In genomic region chr6:29735689-29736451, GRCm38 (mm10) we compare ENCODE assay signal across 7 mouse cellular contexts. TPM values are rescaled to one million over a fixed set of nuclear protein-coding genes. Genes with fewer than 3 reads are reported as not detected.
DNase-seq lines count a peak whose midpoint lies in the region; ATAC-seq and TF ChIP-seq lines count a peak whose summit lies in the region.

No protein-coding gene starts in this region.

- H3K9ac ChIP-seq in MEL (ENCODE audit: control insufficient read depth, low read depth, low read length, poor library complexity, severe bottlenecking), result peak overlapping the region; percentile 97
- H3K9ac ChIP-seq in forebrain, embryonic 12.5 days, result peak overlapping the region; percentile 96

- H3K9me3 ChIP-seq in MEL (replicated peaks; ENCODE audit: insufficient read depth, low read length), result no peaks in the 10 kb centered on the region
- H3K9me3 ChIP-seq in forebrain, embryonic 12.5 days, result no peaks in the 10 kb centered on the region
- H3K9me3 ChIP-seq in limb, embryonic 10.5 days (replicated peaks), result no peaks in the 10 kb centered on the region

- peak; percentile 84 for ATAC-seq in forebrain, embryonic 12.5 days (ENCODE audit: low FRiP score)

- peak; percentile 73 for DNase-seq in MEL (ENCODE audit: low read depth, low spot score)
- peak; percentile 79 for DNase-seq in adrenal gland, postnatal 10 days
- DNase-seq in heart, postnatal 36 days, result peak; percentile 55 to 72
- peak; percentile 84 for DNase-seq in limb, embryonic 10.5 days (ENCODE audit: low spot score)
- DNase-seq in mesoderm, embryonic 11.5 days (ENCODE audit: low read depth, low spot score), result peak; percentile 71
- peak; percentile 79 for DNase-seq in testis, postnatal 10 days (ENCODE audit: low spot score)

- peaks cover 26% of the 10 kb centered on the region for H3K79me2 ChIP-seq in MEL (ENCODE audit: control insufficient read depth, insufficient read depth, low read length, poor library complexity)

- H3K4me3 ChIP-seq in MEL (ENCODE audit: control insufficient read depth in 1 of 2, insufficient read depth in 1 of 2, low read depth in 2 of 2, low read length in 2 of 2), result peak overlapping the region; percentile 68 to 89
- peak overlapping the region; percentile 94 for H3K4me3 ChIP-seq in forebrain, embryonic 12.5 days (replicated peaks)
- H3K4me3 ChIP-seq in limb, embryonic 10.5 days, result peak overlapping the region; percentile 96

- TF ChIP-seq EP300 in MEL (IDR thresholded peaks at IDR 0.05; ENCODE audit: low read depth in 1 of 2, low read length in 2 of 2), result no peak

- H3K4me1 ChIP-seq in MEL (ENCODE audit: control insufficient read depth in 1 of 2, insufficient read depth in 2 of 2, low read length in 2 of 2), result peaks cover 2 to 22% of the 10 kb centered on the region in 2 experiments
- peaks cover 16% of the 10 kb centered on the region for H3K4me1 ChIP-seq in forebrain, embryonic 12.5 days
- peaks cover 37% of the 10 kb centered on the region for H3K4me1 ChIP-seq in limb, embryonic 10.5 days

- intact Hi-C loops in heart, postnatal 36 days (cut with DNase I), result loop anchor here (2.0 kb wide), 1 partner anchor 33 kb away; the partner anchor contains the start of gene Ahcyl2

- H3K36me3 ChIP-seq in MEL (ENCODE audit: control insufficient read depth in 1 of 2, insufficient read depth in 2 of 2, low read length in 2 of 2), result peaks cover 0 to 15% of the 10 kb centered on the region in 2 experiments; a peak in 2 of 4 replicates
- peaks cover 10% of the 10 kb centered on the region; the same call in 1 of the 2 replicates for H3K36me3 ChIP-seq in forebrain, embryonic 12.5 days (replicated peaks)
- peaks cover 28% of the 10 kb centered on the region for H3K36me3 ChIP-seq in limb, embryonic 10.5 days

- H3K27ac ChIP-seq in MEL (ENCODE audit: control insufficient read depth, low read depth, low read length), result peak overlapping the region; percentile 10
- peak overlapping the region; percentile 93 for H3K27ac ChIP-seq in forebrain, embryonic 12.5 days
- H3K27ac ChIP-seq in limb, embryonic 10.5 days, result peak overlapping the region; percentile 100

- no peak for TF ChIP-seq CTCF in MEL (IDR thresholded peaks at IDR 0.05 in 2 of 3, conservative IDR thresholded peaks at IDR 0.05 in 1 of 3; ENCODE audit: control insufficient read depth in 1 of 3, insufficient read depth in 1 of 3, low read depth in 2 of 3, low read length in 3 of 3, poor library complexity in 1 of 3, severe bottlenecking in 1 of 3)

- TF ChIP-seq RAD21 in MEL (IDR thresholded peaks at IDR 0.05; ENCODE audit: low read depth, low read length), result no peak

- peak; percentile 37 to 41 for TF ChIP-seq POLR2A in MEL (IDR thresholded peaks at IDR 0.05; ENCODE audit: control insufficient read depth in 1 of 2, insufficient read depth in 1 of 2, low read depth in 1 of 2, low read length in 2 of 2, poor library complexity in 1 of 2)

- WGBS in forebrain, embryonic 12.5 days, result under 1% methylated on average over 74 of the region's 75 CpGs
- under 1% methylated on average over 75 of the region's 75 CpGs for WGBS in limb, embryonic 10.5 days

- no peaks in the 10 kb centered on the region for H3K27me3 ChIP-seq in MEL (ENCODE audit: control insufficient read depth in 1 of 2, insufficient read depth in 2 of 2, low read length in 2 of 2)
- H3K27me3 ChIP-seq in forebrain, embryonic 12.5 days, result no peaks in the 10 kb centered on the region
- H3K27me3 ChIP-seq in limb, embryonic 10.5 days (ENCODE audit: low read depth, poor library complexity, severe bottlenecking), result no peaks in the 10 kb centered on the region

- H3K4me2 ChIP-seq in forebrain, embryonic 12.5 days, result peak overlapping the region; percentile 65

TF ChIP-seq in MEL, 35 proteins besides CTCF, POLR2A, EP300 and RAD21:
- TF ChIP-seq USF2 (IDR thresholded peaks at IDR 0.05; ENCODE audit: borderline replicate concordance in 1 of 2, insufficient read depth in 1 of 2, low read depth in 1 of 2, low read length in 2 of 2) (no peak), MEF2A (IDR thresholded peaks at IDR 0.05; ENCODE audit: extremely low read depth, insufficient replicate concordance, low read depth, low read length, poor library complexity, severe bottlenecking) (no peak), SIN3A (IDR thresholded peaks at IDR 0.05; ENCODE audit: low read length) (peak; percentile 25), POLR2AphosphoS2 (IDR thresholded peaks at IDR 0.05; ENCODE audit: low read length) (no peak), ZC3H11A (IDR thresholded peaks at IDR 0.05; ENCODE audit: low read depth, low read length) (no peak), MAZ (IDR thresholded peaks at IDR 0.05; ENCODE audit: low read depth, low read length) (peak; percentile 62; the same call in 1 of the 2 replicates), NRF1 (IDR thresholded peaks at IDR 0.05; ENCODE audit: insufficient read depth, low read depth, low read length, poor library complexity, severe bottlenecking) (no peak), UBTF (IDR thresholded peaks at IDR 0.05; ENCODE audit: borderline replicate concordance, insufficient read depth, low read depth, low read length) (no peak), SMC3 (IDR thresholded peaks at IDR 0.05; ENCODE audit: low read depth, low read length) (no peak), MAFK (IDR thresholded peaks at IDR 0.05; ENCODE audit: borderline replicate concordance, low read depth, low read length) (peak; percentile 86), HCFC1 (IDR thresholded peaks at IDR 0.05; ENCODE audit: low read depth, low read length) (0 out of 2 replicates have a peak, but pooled peaks have one; percentile 20), MXI1 (IDR thresholded peaks at IDR 0.05; ENCODE audit: low read depth, low read length) (peak; percentile 53), GABPA (IDR thresholded peaks at IDR 0.05; ENCODE audit: low read depth, low read length) (no peak), MYB (IDR thresholded peaks at IDR 0.05; ENCODE audit: low read depth, low read length) (no peak), TCF12 (IDR thresholded peaks at IDR 0.05; ENCODE audit: low read depth, low read length) (0 out of 2 replicates have a peak, but pooled peaks have one; percentile 33), E2F4 (IDR thresholded peaks at IDR 0.05; ENCODE audit: borderline replicate concordance, low read depth, low read length) (no peak)

RNA-seq across cellular contexts. Expression of gene Smo, which starts 0.6 kb away (rescaled TPM):
- total RNA-seq in MEL (2012; rRNA removed), result 52.0 and 62.6 TPM in 2 replicates
- 10 to 100 TPM in 1 of 2 experiments, not detected in 1; 83.7 TPM for polyA plus RNA-seq in MEL (2012; ENCODE audit: insufficient read depth in 1 of 2, insufficient read length in 2 of 2, low read depth in 1 of 2, low replicate concordance in 2 of 2, missing spikeins in 1 of 2)
- total RNA-seq in adrenal gland, postnatal 10 days (2021), result 10 to 100 TPM; 47.3 to 51.7 TPM
- polyA plus RNA-seq in forebrain, embryonic 12.5 days (2016; fragmentation: Nextera tagmentation; extraction: Ambion mirVana), result 45.1 and 48.4 TPM in 2 replicates
- 10 to 100 TPM in 1 of 2 experiments, 1 to 10 TPM in 1; 9.0 to 10.0 TPM for total RNA-seq in heart, postnatal 36 days (2021)
- 67.6 and 69.3 TPM in 2 replicates for polyA plus RNA-seq in limb, embryonic 10.5 days (2016; fragmentation: Nextera tagmentation; extraction: Ambion mirVana)

RNA-seq across cellular contexts. Expression of gene Ahcyl2, which starts 31.9 kb away (rescaled TPM):
- total RNA-seq in MEL (2012; rRNA removed), result 14.5 and 17.0 TPM in 2 replicates
- polyA plus RNA-seq in MEL (2012; ENCODE audit: insufficient read depth in 1 of 2, insufficient read length in 2 of 2, low read depth in 1 of 2, low replicate concordance in 2 of 2, missing spikeins in 1 of 2), result 10 to 100 TPM in 1 of 2 experiments, not detected in 1; 16.9 TPM
- total RNA-seq in adrenal gland, postnatal 10 days (2021), result 10 to 100 TPM; 72.1 to 79.0 TPM
- 14.7 and 18.6 TPM in 2 replicates for polyA plus RNA-seq in forebrain, embryonic 12.5 days (2016; fragmentation: Nextera tagmentation; extraction: Ambion mirVana)
- total RNA-seq in heart, postnatal 36 days (2021), result 10 to 100 TPM; 16.2 to 16.3 TPM
- polyA plus RNA-seq in limb, embryonic 10.5 days (2016; fragmentation: Nextera tagmentation; extraction: Ambion mirVana), result 14.1 and 15.9 TPM in 2 replicates

RNA-seq across cellular contexts. Expression of gene Tspan33, which starts 41.8 kb away (rescaled TPM):
- total RNA-seq in MEL (2012; rRNA removed), result 20.6 and 41.7 TPM in 2 replicates
- 10 to 100 TPM in 1 of 2 experiments, not detected in 1; 64.5 TPM for polyA plus RNA-seq in MEL (2012; ENCODE audit: insufficient read depth in 1 of 2, insufficient read length in 2 of 2, low read depth in 1 of 2, low replicate concordance in 2 of 2, missing spikeins in 1 of 2)
- total RNA-seq in adrenal gland, postnatal 10 days (2021), result 1 to 10 TPM; 7.3 to 8.0 TPM
- polyA plus RNA-seq in forebrain, embryonic 12.5 days (2016; fragmentation: Nextera tagmentation; extraction: Ambion mirVana), result 8.6 and 9.2 TPM in 2 replicates
- total RNA-seq in heart, postnatal 36 days (2021), result 1 to 10 TPM; 1.2 to 1.5 TPM
- polyA plus RNA-seq in limb, embryonic 10.5 days (2016; fragmentation: Nextera tagmentation; extraction: Ambion mirVana), result 6.7 and 7.0 TPM in 2 replicates

Comparison
In these comparisons a context has a peak if more than half of its experiments do, and no peak if none do; other contexts are left out.
1. Peak in every context shown above with its lines: DNase-seq, ATAC-seq, H3K4me3 ChIP-seq and H3K27ac ChIP-seq.
2. H3K27ac ChIP-seq: peak in every context shown above with its lines; median percentile 100 in limb, embryonic 10.5 days; 93 in forebrain, embryonic 12.5 days; 10 in MEL.